Mouse (Mus musculus) heart, postnatal 14 days (tissue): ENCODE measurements around the gene AU021092. TPM values are rescaled to one million over a fixed set of nuclear protein-coding genes. Genes with fewer than 3 reads are reported as not detected.

Experiments used
- microRNA-seq, 2 experiments: library from miRNA; unstranded; fragments of <30 nt; microRNA quantifications; one replicate each; pipeline ENCODE4 v1.2.0; 2021 to 2022
- total RNA-seq, 2 experiments: library from RNA; stranded (reverse); gene quantifications; 2 replicates each; pipeline ENCODE4 v1.2.3; 2021

AU021092 gene
- total RNA-seq, 2 experiments from 2014 or later: 29.1 to 31.6 TPM

Small RNA genes within 50 kb of the gene (microRNA-seq; reads per million reads assigned to microRNA genes)
- gene Gm23689 (0 reads per million in 2 experiments), gene Gm26095 (0 reads per million in 2 experiments), gene Mir6364 (0 reads per million in 2 experiments)

Other genes starting within 250 kb of the AU021092 start
- not detected for gene Sept12, start 224.4 kb downstream of the AU021092 start, total RNA-seq
- not detected for gene Smim22, start 215.0 kb downstream of the AU021092 start, total RNA-seq
- 10 to 100 TPM; 22.8 to 24.8 TPM for gene Rogdi, start 208.7 kb downstream of the AU021092 start, total RNA-seq
- gene Glyr1, start 172.4 kb downstream of the AU021092 start, total RNA-seq: 10 to 100 TPM; 50.9 to 51.0 TPM
- gene Ubn1, start 172.2 kb downstream of the AU021092 start, total RNA-seq: 10 to 100 TPM; 32.9 to 34.6 TPM
- 1 to 10 TPM; 3.3 to 3.9 TPM for gene Ppl, start 89.9 kb downstream of the AU021092 start, total RNA-seq
- gene Sec14l5, start 75.2 kb downstream of the AU021092 start, total RNA-seq: under 1 TPM; 0.36 to 0.41 TPM
- gene Nagpa, start 18.3 kb downstream of the AU021092 start, total RNA-seq: 10 to 100 TPM in 1 of 2 experiments, 1 to 10 TPM in 1; 8.8 to 10.4 TPM
- 10 to 100 TPM; 14.8 to 15.3 TPM for gene Alg1, start 11.3 kb upstream of the AU021092 start, total RNA-seq
- 1 to 10 TPM; 9.2 to 9.3 TPM for gene Eef2kmt, start 33.7 kb upstream of the AU021092 start, total RNA-seq